Mouse (Mus musculus) layer of hippocampus, adult 8-10 months (tissue): ENCODE measurements around the gene Chrm4. TPM values are rescaled to one million over a fixed set of nuclear protein-coding genes. Genes with fewer than 3 reads are reported as not detected.

ENCODE experiments used
- DNase-seq, 2 experiments: peaks; one replicate each; pipeline ENCODE4 v3.0.0; 2022; ENCODE audit warnings: low spot score in 2 of 2
- total RNA-seq, 4 experiments: library from RNA; stranded (reverse); gene quantifications; 2 replicates each; pipeline ENCODE4 v1.2.4; 2022

Chrm4 gene
- total RNA-seq, 4 experiments from 2014 or later = 27.0 to 29.9 (median 29.1) TPM

DNA sequence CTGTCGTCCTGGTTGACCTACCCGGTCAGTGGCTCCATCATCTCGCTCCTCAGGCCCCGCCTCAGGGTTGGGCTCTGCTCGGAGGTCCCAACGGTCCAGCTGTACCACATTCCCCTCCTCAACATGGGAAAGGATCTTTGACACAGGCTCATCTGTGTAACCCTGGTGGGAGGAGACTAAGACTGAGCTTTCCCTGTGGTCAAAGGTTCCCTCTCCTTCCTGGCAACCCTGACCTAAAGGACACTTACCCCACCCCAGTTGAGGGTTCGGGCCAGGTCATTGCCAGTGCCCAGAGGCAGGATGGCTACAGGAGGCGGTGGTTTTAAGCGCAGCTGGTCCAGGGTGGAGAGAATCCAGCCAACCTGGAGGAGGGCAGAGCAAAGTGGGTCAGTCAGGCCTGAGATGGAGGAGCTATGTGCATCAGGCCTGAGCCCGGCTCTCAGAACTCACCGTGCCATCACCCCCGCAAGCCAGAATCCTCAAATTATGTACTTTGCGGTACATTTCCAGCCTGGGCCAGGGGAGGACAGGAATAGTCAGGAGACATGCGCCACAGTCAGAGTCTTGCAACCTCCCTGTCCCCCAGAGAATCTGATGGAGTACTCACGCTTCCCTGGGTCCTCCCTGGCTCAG lies 12.4 kb downstream of the Chrm4 start:
- no peak for DNase-seq

DNA sequence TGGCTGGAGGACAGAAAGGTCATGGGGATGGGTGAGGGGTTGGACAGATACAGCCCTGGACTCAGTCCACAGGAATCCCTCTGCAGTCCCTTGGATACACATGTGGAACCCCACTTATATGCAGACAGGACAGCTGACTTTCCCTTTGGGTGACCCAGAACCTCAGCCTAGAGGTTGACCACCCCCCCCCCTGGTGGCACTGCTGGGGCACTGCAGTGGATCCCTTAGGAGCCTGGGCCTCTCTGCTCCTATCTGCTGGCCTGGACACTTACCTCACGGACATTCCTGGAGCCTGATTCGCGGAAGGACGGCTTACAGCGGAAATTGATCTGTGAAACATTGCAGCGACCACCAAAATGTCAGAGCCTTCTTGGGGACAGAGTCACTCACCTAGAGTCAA lies 15.3 kb downstream of the Chrm4 start:
- DNase-seq = no peak

DNA sequence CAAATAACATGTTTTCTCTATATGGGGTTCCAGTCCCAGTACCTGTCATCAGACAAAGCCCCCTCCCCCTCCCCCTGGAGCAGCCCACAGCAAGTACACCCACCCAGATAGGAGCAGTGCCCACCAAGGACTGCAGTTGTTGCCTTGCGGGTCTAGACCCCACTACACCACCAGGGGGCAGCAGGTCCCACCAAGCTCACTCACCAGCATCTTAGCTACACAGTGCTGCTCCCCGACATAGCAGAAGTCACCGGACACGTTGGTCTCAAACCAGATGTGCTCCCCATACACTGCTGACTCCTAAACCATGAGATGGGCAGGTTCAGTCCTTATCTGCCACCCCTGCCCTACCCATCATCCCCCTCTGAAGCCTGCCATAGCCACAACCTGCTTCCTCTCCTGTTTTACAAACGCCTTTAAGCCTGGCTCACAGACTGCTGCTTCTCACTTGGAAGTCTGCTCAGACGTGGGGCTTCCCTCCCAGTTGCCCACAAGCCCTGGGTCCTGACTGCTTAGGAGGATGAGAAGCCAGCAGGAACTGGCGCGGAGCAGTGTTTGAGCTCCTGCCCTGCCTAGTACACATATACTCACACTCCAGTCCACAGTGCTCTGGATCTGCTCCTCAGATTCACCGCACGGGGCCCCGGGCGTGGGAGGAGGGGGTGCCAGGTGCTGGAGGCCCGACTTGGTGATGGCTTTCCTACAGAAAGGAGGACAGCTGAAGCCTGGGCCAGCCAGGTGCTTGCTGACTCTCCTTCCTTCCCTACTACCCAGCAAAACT lies 17.3 kb downstream of the Chrm4 start:
- DNase-seq = peak; percentile 72 to 85

DNA sequence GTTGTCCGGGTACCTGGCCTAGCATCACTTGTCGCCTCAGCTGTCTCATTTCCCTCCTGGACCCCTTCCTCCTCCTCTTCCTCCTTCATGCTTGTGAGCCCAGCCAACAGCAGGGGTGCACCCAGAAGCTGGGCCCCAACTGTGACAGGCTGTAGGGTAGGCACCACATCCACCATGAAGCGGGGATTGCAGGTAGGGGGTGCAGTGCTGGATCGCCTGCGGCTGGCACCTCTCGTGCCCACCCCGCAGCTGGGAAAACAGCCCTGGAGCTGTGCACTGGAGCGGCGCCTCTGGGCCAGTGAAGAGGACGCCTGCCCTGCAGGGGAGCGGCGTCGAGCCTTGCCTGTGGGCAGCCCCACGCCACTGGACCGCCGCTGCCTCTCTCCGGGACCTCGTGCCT lies 18.4 kb downstream of the Chrm4 start, which contains the start of gene Gm9821:
Gene Gm9821, plus strand, starts transcription at position 221 of the 400 bp plus-strand sequence.
- no peak for DNase-seq

GRCm38 (mm10) chr2:91946836-91947235 lies 19.8 kb downstream of the Chrm4 start:
- no peak for DNase-seq

- DNase-seq = no peak
These were observed 20.5 kb downstream of the Chrm4 start for GRCm38 (mm10) chr2:91947397-91948150.

DNA sequence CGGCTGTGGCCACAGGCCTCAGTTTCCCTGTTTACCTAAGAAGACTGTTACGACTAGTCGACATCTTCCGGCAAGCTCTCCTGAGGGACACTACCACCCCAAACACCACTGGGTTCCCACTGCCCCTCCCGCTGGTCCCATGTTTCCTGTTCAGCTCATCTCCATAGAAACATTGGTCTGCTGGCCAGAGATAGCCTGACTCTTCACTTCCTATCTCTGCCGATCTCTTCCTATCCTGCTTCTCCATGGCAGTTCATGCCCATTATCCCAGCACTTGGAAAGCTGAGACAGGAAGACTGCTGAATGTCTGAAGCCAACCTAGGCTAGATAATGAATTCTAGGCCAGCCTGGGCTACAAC lies 21.1 kb downstream of the Chrm4 start:
- no peak for DNase-seq

DNA sequence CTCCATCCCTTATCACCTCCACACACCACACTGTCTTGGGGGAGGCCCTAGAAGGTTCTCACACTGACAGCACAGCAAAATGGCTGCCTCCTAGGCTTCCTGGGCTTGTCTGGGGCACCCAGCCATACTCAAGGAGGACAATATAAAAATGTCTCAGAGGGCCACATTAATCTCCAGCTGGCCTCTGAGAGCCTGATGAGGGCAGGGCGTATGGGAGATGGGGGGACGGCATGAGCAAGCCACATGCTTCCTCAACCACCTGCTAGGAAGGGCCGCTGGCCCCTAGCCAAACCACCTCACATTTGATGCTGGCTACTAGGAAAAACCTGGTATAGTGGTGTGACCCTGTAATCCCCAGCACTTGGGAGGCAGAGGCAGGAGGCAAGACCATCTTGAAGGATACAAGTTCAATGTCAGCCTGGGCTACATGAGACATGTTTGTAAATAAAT lies 21.8 kb downstream of the Chrm4 start:
- no peak for DNase-seq

DNA sequence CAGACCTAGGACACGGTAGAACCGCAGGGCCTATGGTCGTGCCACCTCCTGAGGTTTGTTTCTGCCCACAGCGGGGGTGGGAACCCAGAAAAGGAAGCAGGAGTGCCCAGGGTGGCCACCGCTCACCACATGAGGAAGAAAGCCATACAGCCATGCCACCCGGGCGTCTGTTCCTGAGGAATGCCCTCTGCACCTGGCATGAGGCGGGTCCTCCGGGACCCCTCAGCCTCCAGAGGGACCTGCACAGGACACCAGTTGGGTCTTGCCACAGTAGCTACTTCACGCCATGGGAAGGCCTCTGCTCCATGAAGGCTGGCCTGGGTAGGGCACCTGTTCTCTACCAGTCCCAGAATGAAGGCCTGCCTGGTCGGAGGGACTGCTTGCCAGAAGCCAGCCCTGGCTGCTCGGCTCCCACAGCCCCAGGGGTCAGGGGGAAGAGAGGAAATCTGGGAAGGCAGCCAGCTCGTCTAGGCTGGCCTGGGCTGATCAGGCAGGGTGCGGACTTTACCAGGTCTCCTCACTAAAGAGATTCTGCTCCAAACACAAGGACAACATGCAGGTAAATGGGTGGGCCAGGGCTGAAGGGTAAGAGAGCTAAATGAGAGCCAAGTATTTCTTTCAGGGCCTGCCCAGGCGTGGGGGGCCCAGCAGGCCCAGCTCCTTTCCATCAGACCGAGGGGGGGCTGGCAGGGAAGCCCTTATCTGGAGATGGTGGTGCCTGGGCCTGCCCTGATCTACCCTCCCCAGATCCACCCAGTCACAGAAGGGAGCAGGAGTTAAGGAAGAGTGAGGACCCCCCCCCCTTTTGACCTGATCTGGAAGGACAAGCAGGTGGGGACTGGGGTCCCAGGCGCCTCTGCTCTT lies 22.6 kb downstream of the Chrm4 start:
- DNase-seq = no peak

DNA sequence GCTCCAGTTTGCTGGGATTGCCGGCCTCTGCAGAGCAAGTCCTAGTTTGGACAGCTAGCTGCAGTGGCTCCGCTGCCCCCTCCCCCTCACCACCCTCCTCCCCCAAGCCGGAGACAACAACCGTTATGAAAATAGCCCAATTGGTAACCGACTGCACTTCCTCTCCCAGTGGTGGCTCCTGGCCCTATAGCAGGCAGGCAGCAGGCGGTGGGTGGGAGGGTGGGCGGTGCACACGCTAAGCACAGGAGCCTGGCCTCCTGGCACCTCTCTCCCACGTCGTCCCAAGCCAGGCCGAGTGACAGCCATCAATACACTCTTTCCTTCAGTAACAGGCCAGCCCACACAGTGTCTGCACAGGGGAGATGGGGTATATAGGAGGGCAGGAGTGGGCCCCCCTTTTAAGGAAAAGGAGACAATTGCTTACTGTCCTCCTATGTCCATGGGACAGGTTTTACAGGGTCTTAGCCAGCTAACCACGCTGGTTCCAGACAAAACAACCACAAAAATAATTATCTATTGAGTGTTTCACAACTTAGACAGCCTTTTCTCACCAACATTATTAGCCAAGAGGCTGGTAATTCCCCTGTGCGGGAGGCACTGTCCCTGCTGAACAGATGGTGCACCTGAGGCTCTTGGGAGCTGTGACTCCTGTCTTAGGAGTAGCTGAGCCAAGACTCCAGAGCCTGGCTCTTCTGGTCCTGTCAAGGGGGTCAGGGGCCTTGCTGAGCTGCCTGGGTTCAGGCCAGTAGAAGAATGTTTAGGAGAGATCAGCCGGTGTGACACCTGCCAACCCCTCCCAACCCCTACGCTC lies 23.4 kb downstream of the Chrm4 start:
- DNase-seq = no peak

DNA sequence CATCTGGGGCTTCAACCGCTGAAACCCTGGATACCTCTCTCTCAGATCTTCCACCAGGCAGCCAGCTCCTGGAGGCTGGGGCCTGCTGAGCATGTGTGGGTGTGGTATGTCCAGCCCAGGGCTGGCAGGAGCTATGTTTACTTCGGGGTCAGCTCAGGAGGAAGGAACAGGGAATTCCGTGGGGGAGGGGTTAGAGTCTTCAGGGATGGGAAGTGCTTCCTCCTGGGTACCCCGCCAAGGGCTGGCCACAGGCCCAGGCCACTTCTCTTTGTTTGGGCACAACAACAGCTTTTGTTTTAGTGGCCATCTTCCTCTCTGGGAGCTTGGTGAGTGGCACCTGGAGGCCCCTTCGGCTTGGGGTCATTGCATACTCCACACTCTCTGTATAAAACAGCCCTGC lies 26.8 kb downstream of the Chrm4 start:
- no peak for DNase-seq

DNA sequence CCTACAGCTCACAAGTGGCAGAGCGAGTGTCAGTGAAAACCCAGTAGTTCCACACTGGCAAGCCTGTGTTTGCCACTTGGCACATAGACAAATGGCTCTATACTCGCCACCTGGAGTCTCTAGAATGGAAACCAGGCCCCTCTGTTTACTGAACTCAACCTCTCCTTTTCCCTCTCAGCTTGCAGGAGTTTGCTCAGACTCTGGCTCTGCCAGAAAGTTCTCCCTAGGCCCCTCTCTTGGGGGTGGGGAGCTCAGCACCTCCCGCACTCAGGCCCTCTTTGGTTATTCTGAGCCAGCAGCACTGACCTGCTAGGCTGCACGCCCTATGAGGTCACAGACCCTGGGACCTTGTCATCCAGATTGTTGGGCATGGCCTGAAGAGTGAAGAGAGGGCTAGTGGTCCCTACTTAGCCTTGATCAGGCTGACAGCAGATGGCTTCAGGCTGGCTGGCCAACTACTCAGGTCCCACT lies 28.1 kb downstream of the Chrm4 start:
- no peak for DNase-seq

DNA sequence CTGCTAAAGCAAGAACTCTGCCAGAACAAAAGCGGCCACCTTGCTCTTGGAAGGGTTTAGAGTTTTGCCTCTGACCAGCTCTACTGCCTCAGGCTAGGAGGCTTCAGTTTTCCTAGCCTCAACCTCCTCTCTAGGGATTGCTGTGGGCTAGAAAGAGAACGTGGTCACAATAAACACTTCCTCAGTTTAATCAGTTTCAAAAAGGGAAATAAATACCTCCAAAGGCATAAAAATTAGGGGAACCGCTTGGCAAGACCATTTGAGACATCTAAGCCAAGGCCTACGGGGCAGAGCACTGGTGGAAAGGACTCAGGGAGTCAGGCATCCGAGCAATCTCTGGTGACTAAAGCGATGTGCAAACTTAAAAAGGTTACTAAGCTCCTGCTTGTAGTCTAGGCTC lies 28.8 kb downstream of the Chrm4 start:
- no peak for DNase-seq

GRCm38 (mm10) chr2:91957096-91957495 lies 30.0 kb downstream of the Chrm4 start:
- DNase-seq = peak; percentile 88 to 90

GRCm38 (mm10) chr2:91958049-91958448 lies 31.0 kb downstream of the Chrm4 start:
- DNase-seq = no peak

DNA sequence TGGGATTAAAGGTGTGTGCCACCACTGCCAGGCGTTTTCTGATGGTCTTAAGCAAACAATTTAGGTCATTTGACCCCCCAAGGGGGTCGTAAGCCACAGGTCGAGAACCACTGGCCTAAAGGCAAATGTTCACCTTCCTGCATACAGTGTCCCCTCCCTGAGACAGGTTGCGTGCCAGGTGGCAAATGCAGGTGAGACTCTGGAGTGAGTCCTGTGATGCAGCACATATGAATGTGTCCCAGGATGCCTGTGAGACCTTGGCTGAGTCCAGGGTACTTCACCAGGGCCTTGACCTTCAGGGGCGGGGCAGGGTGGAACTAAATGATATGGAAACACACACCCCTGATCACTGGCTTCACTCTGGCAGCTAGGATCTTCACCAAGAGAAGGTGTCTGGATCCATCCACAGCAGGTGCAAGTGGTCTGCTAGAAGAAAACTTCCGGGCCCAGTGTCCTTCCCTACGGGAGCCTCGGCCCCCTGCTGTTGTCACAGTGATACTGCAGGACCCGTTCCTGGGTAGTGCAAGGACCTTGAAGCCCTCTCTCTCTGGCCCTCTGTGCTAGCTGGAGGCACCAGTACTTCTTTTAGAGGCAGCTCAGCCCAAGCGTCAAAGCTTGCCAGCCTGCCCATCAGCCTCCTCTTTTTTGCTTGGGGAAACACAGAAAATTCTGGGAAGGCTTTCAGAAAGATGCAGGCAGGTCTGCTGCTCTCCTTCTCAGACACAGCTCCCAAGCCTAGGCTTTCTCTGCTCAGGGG lies 31.8 kb downstream of the Chrm4 start:
- DNase-seq = no peak

DNA sequence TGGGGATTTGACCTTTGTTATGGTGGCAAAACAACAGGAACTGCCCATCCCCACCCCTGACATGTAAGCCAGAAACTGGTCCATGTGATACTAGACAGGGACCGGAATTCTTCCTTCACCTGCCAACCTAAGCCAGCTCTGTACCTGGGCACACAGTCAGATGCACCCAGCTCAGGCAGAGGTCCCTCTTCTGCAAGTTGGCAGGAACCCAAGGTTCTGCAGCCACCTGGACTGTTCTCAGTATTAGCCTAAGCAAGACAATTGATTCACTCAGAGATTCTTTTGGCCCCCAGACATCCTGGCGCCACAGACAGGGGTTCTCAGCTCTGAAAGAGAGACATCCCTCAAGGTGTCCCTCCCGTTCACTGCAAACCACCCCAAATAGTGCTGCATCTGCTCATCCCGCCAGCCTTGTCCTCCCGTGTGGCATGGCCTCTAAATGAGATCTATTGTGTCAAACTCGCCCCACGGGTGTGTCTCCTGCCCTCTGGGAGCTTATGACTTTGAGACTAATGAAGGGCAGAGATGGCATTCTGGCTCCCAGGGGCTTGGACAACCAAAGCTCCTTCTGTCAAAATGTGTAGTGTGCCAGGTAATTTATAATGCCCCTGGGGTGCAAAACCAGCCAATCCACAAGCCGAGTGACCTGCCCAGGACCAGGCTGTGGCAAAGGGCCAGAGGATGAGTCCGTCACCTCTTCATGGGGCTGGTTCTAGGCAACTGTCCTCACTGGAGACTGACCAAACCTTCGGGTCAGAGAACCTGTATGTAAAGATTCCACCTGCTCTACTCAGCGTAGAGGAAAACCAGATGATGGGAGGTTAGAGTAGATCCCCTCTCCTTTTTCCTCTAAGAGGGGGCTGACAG lies 32.7 kb downstream of the Chrm4 start:
- no peak for DNase-seq

- DNase-seq = no peak
These were observed 33.4 kb downstream of the Chrm4 start for GRCm38 (mm10) chr2:91960459-91960858.
